Mouse (Mus musculus) thymus, postnatal 14 days (tissue): ENCODE measurements around the gene Mcoln3.

Source experiments
- DNase-seq: peaks from one replicate; pipeline ENCODE4 v3.0.0; 2021

Gene Mcoln3

GRCm38 (mm10) chr3:146117258-146117996, at the start of gene Mcoln3:
TSS of gene Mcoln3 (plus strand) at chr3:146117450.
- no peak for DNase-seq

- no peak for DNase-seq
Observed at GRCm38 (mm10) chr3:146069276-146069675, 48.0 kb upstream of the Mcoln3 start.

GRCm38 (mm10) chr3:146072780-146073179, 44.5 kb upstream of the Mcoln3 start:
- DNase-seq, result peak; percentile 8

- DNase-seq, result no peak
Observed at GRCm38 (mm10) chr3:146080241-146080640, 37.0 kb upstream of the Mcoln3 start.

- DNase-seq, result no peak
Observed at GRCm38 (mm10) chr3:146090988-146091657, 26.1 kb upstream of the Mcoln3 start.

GRCm38 (mm10) chr3:146095066-146095465, 22.2 kb upstream of the Mcoln3 start:
- peak; percentile 1 for DNase-seq

- no peak for DNase-seq
Observed at GRCm38 (mm10) chr3:146096986-146097385, 20.3 kb upstream of the Mcoln3 start.

GRCm38 (mm10) chr3:146097861-146098260, 19.4 kb upstream of the Mcoln3 start:
- no peak for DNase-seq

- DNase-seq, result no peak
Observed at GRCm38 (mm10) chr3:146099925-146100324, 17.3 kb upstream of the Mcoln3 start.

GRCm38 (mm10) chr3:146102049-146102448, 15.2 kb upstream of the Mcoln3 start:
- DNase-seq, result peak; percentile 60

- peak; percentile 6 for DNase-seq
Observed at GRCm38 (mm10) chr3:146107116-146107849, 10.0 kb upstream of the Mcoln3 start.

GRCm38 (mm10) chr3:146107921-146108571, 9.2 kb upstream of the Mcoln3 start, which contains the start of gene Wdr63:
TSS of gene Wdr63 (minus strand) at chr3:146108130.
- peak; percentile 66 for DNase-seq

- no peak for DNase-seq
Observed at GRCm38 (mm10) chr3:146108945-146109344, 8.3 kb upstream of the Mcoln3 start.

- DNase-seq, result no peak
Observed at GRCm38 (mm10) chr3:146110358-146110757, 6.9 kb upstream of the Mcoln3 start.

- DNase-seq, result no peak
Observed at GRCm38 (mm10) chr3:146110916-146111315, 6.3 kb upstream of the Mcoln3 start.

- DNase-seq, result no peak
Observed at GRCm38 (mm10) chr3:146117997-146118457, 777 bp downstream of the Mcoln3 start.

GRCm38 (mm10) chr3:146121310-146122124, 4.3 kb downstream of the Mcoln3 start:
- DNase-seq, result peak; percentile 80

GRCm38 (mm10) chr3:146122125-146122420, 4.8 kb downstream of the Mcoln3 start:
- no peak for DNase-seq

- DNase-seq, result no peak
Observed at GRCm38 (mm10) chr3:146122807-146123463, 5.7 kb downstream of the Mcoln3 start.

GRCm38 (mm10) chr3:146123464-146123825, 6.2 kb downstream of the Mcoln3 start:
- no peak for DNase-seq

- DNase-seq, result no peak
Observed at GRCm38 (mm10) chr3:146127205-146127604, 10.0 kb downstream of the Mcoln3 start.

- peak; percentile 25 for DNase-seq
Observed at GRCm38 (mm10) chr3:146134834-146135233, 17.6 kb downstream of the Mcoln3 start.
